Mouse (Mus musculus) hematopoietic stem cell, adult 5-6 weeks (primary cell): ENCODE results near the gene Med21. TPM values are rescaled to one million over a fixed set of nuclear protein-coding genes. Genes with fewer than 3 reads are reported as not detected.

Experiments used
- ATAC-seq, 2 experiments: fragments of 125-278 bp in 1 of 2; replicated peaks in 1 of 2; 2 replicates each; pipeline ENCODE4 v1.8.0; 2016 to 2017; ENCODE audit warnings: inconsistent platforms in 2 of 2, mild to moderate bottlenecking in 2 of 2, moderate number of reproducible peaks in 2 of 2, low read depth in 1 of 2, moderate TSS enrichment in 1 of 2; ENCODE audit not compliant: low FRiP score in 2 of 2, poor library complexity in 2 of 2, severe bottlenecking in 2 of 2, insufficient read depth in 1 of 2, low TSS enrichment in 1 of 2
- total RNA-seq: library from RNA; stranded (forward); fragments of 172-1452, 232-1000 nt; gene quantifications from 2 replicates; pipeline ENCODE4 v1.2.3, GENCODE M21; 2017

Med21 gene
- total RNA-seq, 1 experiment from 2014 or later = 73.7 TPM

- peak; percentile 30 to 50; a peak in 3 of 4 replicates for ATAC-seq
Measured at GRCm38 (mm10) chr6:146634015-146634722, 8.2 kb upstream of the Med21 start.

GRCm38 (mm10) chr6:146634759-146635606, 7.4 kb upstream of the Med21 start:
- ATAC-seq = no peak

- ATAC-seq = no peak
Measured at GRCm38 (mm10) chr6:146636482-146636881, 5.9 kb upstream of the Med21 start.

GRCm38 (mm10) chr6:146640068-146640965, 2.0 kb upstream of the Med21 start:
- ATAC-seq = no peak

- no peak for ATAC-seq
Measured at GRCm38 (mm10) chr6:146640991-146641390, 1.4 kb upstream of the Med21 start.

- ATAC-seq = no peak
Measured at GRCm38 (mm10) chr6:146641621-146642210, 631 bp upstream of the Med21 start.

GRCm38 (mm10) chr6:146643184-146643570, 830 bp downstream of the Med21 start:
- no peak for ATAC-seq

GRCm38 (mm10) chr6:146650013-146650412, 7.7 kb downstream of the Med21 start:
- no peak for ATAC-seq

- ATAC-seq = no peak
Measured at GRCm38 (mm10) chr6:146651431-146651830, 9.1 kb downstream of the Med21 start.

GRCm38 (mm10) chr6:146653197-146653596, 10.8 kb downstream of the Med21 start:
- ATAC-seq = no peak

- ATAC-seq = no peak; a peak in 1 of 4 replicates
Measured at GRCm38 (mm10) chr6:146660591-146660990, 18.2 kb downstream of the Med21 start.

GRCm38 (mm10) chr6:146661655-146662054, 19.3 kb downstream of the Med21 start:
- ATAC-seq = no peak

- peak; percentile 86 to 89 for ATAC-seq
Measured at GRCm38 (mm10) chr6:146662679-146663078, 20.3 kb downstream of the Med21 start.

GRCm38 (mm10) chr6:146664116-146664515, 21.8 kb downstream of the Med21 start:
- no peak for ATAC-seq

GRCm38 (mm10) chr6:146664917-146665316, 22.6 kb downstream of the Med21 start:
- ATAC-seq = no peak

GRCm38 (mm10) chr6:146665408-146665807, 23.1 kb downstream of the Med21 start:
- no peak for ATAC-seq

GRCm38 (mm10) chr6:146666811-146667210, 24.5 kb downstream of the Med21 start:
- no peak for ATAC-seq
